Comparison of ENCODE assay signal across 9 mouse cellular contexts in the genomic region with DNA sequence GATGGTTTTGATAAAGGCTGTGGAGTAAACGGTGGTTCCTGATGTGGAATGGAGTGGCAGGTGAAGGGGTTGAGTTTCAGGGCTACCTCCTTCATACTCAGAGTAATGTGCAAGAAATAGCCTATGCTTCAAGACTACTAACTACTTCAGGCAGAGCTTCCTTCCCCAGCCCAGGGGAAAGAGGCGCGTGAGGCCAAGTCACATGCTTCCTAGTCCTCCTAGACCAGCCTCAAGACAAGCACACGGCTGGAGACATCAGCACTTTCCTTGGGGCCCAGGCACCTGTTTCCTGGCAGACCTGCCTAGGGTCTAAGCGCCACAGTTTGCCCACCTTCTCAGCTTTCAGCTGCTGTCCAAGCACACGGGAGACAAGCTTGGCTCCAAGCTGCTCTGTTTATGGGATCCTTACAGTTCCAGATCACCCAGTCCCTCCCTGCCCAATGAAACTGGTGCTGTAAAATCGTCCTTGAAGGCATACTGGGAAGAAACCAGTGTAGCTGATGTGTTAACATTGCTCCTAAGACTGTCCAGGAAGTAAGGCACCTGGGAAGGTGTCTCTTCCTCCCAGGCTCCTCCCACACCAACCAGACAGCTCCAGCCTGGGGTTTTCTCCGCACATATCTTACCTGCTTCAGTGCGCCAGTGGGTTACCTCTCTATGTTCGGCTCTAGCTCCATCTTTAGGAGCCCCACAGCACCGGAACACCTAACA. TPM values are rescaled to one million over a fixed set of nuclear protein-coding genes. Genes with fewer than 3 reads are reported as not detected.
DNase-seq lines count a peak whose midpoint lies in the region; ATAC-seq lines count a peak whose summit lies in the region.
"Had no signal": no experiment of that assay in that cellular context is flagged by ENCODE, and none has a peak within 500 bp of the region (broad histone marks: within the 10 kb centered on the region; RNA-seq: fewer than 3 reads in every experiment).

No protein-coding gene starts in this region.

- peak overlapping the region; percentile 50; the same call in 1 of the 2 replicates for H3K4me3 ChIP-seq in brown adipose tissue, adult 24 weeks (ENCODE audit: insufficient read depth, low read depth, low read length)
- peak overlapping the region; percentile 47 for H3K4me3 ChIP-seq in hindbrain, embryonic 15.5 days
- peak overlapping the region; percentile 55 for H3K4me3 ChIP-seq in liver, embryonic 13.5 days (replicated peaks)
- H3K4me3 ChIP-seq in stomach, embryonic 16.5 days (replicated peaks; ENCODE audit: low read length): peak overlapping the region; percentile 50

- H3K27ac ChIP-seq in brown adipose tissue, adult 24 weeks (replicated peaks; ENCODE audit: low read depth, low read length): no peak overlapping the region
- H3K27ac ChIP-seq in hindbrain, embryonic 15.5 days (replicated peaks): no peak overlapping the region
- H3K27ac ChIP-seq in liver, embryonic 13.5 days: peak overlapping the region; percentile 98
- H3K27ac ChIP-seq in stomach, embryonic 16.5 days (ENCODE audit: low read length): peak overlapping the region; percentile 93

- peak overlapping the region; percentile 95 for H3K4me2 ChIP-seq in hindbrain, embryonic 15.5 days
- peak overlapping the region; percentile 86 for H3K4me2 ChIP-seq in liver, embryonic 13.5 days
- H3K4me2 ChIP-seq in stomach, embryonic 16.5 days (ENCODE audit: low read depth, low read length): peak overlapping the region; percentile 82

- WGBS in hindbrain, embryonic 15.5 days: 26% methylated on average over 11 of the region's 11 CpGs
- WGBS in liver, embryonic 13.5 days (ENCODE audit: insufficient replicate concordance): 2% methylated on average over 11 of the region's 11 CpGs
- 9% methylated on average over 11 of the region's 11 CpGs for WGBS in stomach, embryonic 16.5 days

- peaks cover 35% of the 10 kb centered on the region for H3K27me3 ChIP-seq in hindbrain, embryonic 15.5 days
- H3K27me3 ChIP-seq in liver, embryonic 13.5 days: no peaks in the 10 kb centered on the region
- H3K27me3 ChIP-seq in stomach, embryonic 16.5 days (ENCODE audit: control insufficient read depth, insufficient read depth, low read length): peaks cover 3% of the 10 kb centered on the region; the same call in 1 of the 2 replicates

- ATAC-seq in hindbrain, embryonic 15.5 days (ENCODE audit: low FRiP score, low read depth): peak; percentile 37; the same call in 1 of the 2 replicates
- no peak for ATAC-seq in liver, embryonic 13.5 days (ENCODE audit: low read depth)
- ATAC-seq in stomach, embryonic 16.5 days (ENCODE audit: insufficient read depth, low FRiP score): peak; percentile 49; the same call in 1 of the 2 replicates

- DNase-seq in CD4-positive, CD25-positive, alpha-beta regulatory T cell, adult 2 months (ENCODE audit: low read depth, low spot score): peak; percentile 35
- no peak for DNase-seq in liver, embryonic 13.5 days
- no peak for DNase-seq in adrenal gland, postnatal 25 days
- no peak for DNase-seq in adrenal gland, postnatal 14 days
- DNase-seq in right cerebral cortex, postnatal 25 days: no peak

- no peaks in the 10 kb centered on the region for H3K9me3 ChIP-seq in hindbrain, embryonic 15.5 days
- no peaks in the 10 kb centered on the region for H3K9me3 ChIP-seq in liver, embryonic 13.5 days (replicated peaks)
- H3K9me3 ChIP-seq in stomach, embryonic 16.5 days (replicated peaks; ENCODE audit: control insufficient read depth, low read length): no peaks in the 10 kb centered on the region

- H3K9ac ChIP-seq in hindbrain, embryonic 15.5 days: no peak overlapping the region
- peak overlapping the region; percentile 78 for H3K9ac ChIP-seq in liver, embryonic 13.5 days
- peak overlapping the region; percentile 69 for H3K9ac ChIP-seq in stomach, embryonic 16.5 days (ENCODE audit: low read length)

- H3K36me3 ChIP-seq in hindbrain, embryonic 15.5 days: no peaks in the 10 kb centered on the region
- H3K36me3 ChIP-seq in liver, embryonic 13.5 days: no peaks in the 10 kb centered on the region
- H3K36me3 ChIP-seq in stomach, embryonic 16.5 days (ENCODE audit: control insufficient read depth, insufficient read depth, low read length): no peaks in the 10 kb centered on the region

- no peaks in the 10 kb centered on the region; the same call in none of the 2 replicates for H3K4me1 ChIP-seq in brown adipose tissue, adult 24 weeks (ENCODE audit: control insufficient read depth, insufficient read depth, insufficient read length, low read length)
- H3K4me1 ChIP-seq in hindbrain, embryonic 15.5 days (replicated peaks): peaks cover 19% of the 10 kb centered on the region
- peaks cover 68% of the 10 kb centered on the region for H3K4me1 ChIP-seq in liver, embryonic 13.5 days (replicated peaks)
- peaks cover 19% of the 10 kb centered on the region for H3K4me1 ChIP-seq in stomach, embryonic 16.5 days (ENCODE audit: control insufficient read depth, insufficient read depth, low read length)

RNA-seq across cellular contexts. Expression of a gene that starts 8.1 kb away (rescaled TPM):
- 1.3 TPM in 1 of 2 replicates, not detected in the other for polyA plus RNA-seq in brown adipose tissue, adult 24 weeks (2012; ENCODE audit: insufficient read depth, insufficient read length, missing spikeins)
- polyA plus RNA-seq in hindbrain, embryonic 15.5 days (2015; fragmentation: Nextera tagmentation; extraction: Ambion mirVana): 2.7 and 3.7 TPM in 2 replicates
- 21.2 and 23.7 TPM in 2 replicates for polyA plus RNA-seq in liver, embryonic 13.5 days (2015; fragmentation: Nextera tagmentation; extraction: Ambion mirVana)
- polyA plus RNA-seq in stomach, embryonic 16.5 days (2015; fragmentation: Nextera tagmentation; extraction: Ambion mirVana): 130 and 180 TPM in 2 replicates
- 0.58 TPM in 1 of 2 replicates, not detected in the other for total RNA-seq in adrenal gland, postnatal 25 days (2021)
- 0.53 and 2.4 TPM in 2 replicates for total RNA-seq in adrenal gland, postnatal 14 days (2021)

RNA-seq across cellular contexts. Expression of a gene that starts 37.5 kb away (rescaled TPM):
- polyA plus RNA-seq in brown adipose tissue, adult 24 weeks (2012; ENCODE audit: insufficient read depth, insufficient read length, missing spikeins): not detected in 2 replicates
- 10.6 and 11.5 TPM in 2 replicates for polyA plus RNA-seq in hindbrain, embryonic 15.5 days (2015; fragmentation: Nextera tagmentation; extraction: Ambion mirVana)
- polyA plus RNA-seq in liver, embryonic 13.5 days (2015; fragmentation: Nextera tagmentation; extraction: Ambion mirVana): 0.05 and 0.06 TPM in 2 replicates
- 0.46 and 0.61 TPM in 2 replicates for polyA plus RNA-seq in stomach, embryonic 16.5 days (2015; fragmentation: Nextera tagmentation; extraction: Ambion mirVana)
- not detected in 2 replicates for total RNA-seq in adrenal gland, postnatal 25 days (2021)
- 0.26 TPM in 1 of 2 replicates, not detected in the other for total RNA-seq in adrenal gland, postnatal 14 days (2021)
- polyA plus RNA-seq: testis, adult 2 months had no signal

RNA-seq across cellular contexts. Expression of a gene that starts 40.4 kb away (rescaled TPM):
- 0.71 and 1.1 TPM in 2 replicates for polyA plus RNA-seq in brown adipose tissue, adult 24 weeks (2012; ENCODE audit: insufficient read depth, insufficient read length, missing spikeins)
- polyA plus RNA-seq in hindbrain, embryonic 15.5 days (2015; fragmentation: Nextera tagmentation; extraction: Ambion mirVana): 2.6 and 3.2 TPM in 2 replicates
- 29.3 and 31.5 TPM in 2 replicates for polyA plus RNA-seq in liver, embryonic 13.5 days (2015; fragmentation: Nextera tagmentation; extraction: Ambion mirVana)
- 0.59 and 1.1 TPM in 2 replicates for polyA plus RNA-seq in stomach, embryonic 16.5 days (2015; fragmentation: Nextera tagmentation; extraction: Ambion mirVana)
- 2.9 and 3.5 TPM in 2 replicates for total RNA-seq in adrenal gland, postnatal 25 days (2021)
- total RNA-seq in adrenal gland, postnatal 14 days (2021): 5.2 and 7.3 TPM in 2 replicates

Comparison
In these comparisons a context has a peak if more than half of its experiments do, and no peak if none do; other contexts are left out.
1. H3K27ac ChIP-seq: peak in liver, embryonic 13.5 days (single experiment) and stomach, embryonic 16.5 days (single experiment); none in brown adipose tissue, adult 24 weeks (single experiment) and hindbrain, embryonic 15.5 days (single experiment).
2. Peak in every context shown above with its lines, with median percentiles within 50 percentile points of each other: H3K4me3 ChIP-seq and H3K4me2 ChIP-seq.